Mouse (Mus musculus): ENCODE results near the gene Zfp831. TPM values are rescaled to one million over a fixed set of nuclear protein-coding genes. Genes with fewer than 3 reads are reported as not detected.

Zfp831 gene
- polyA plus RNA-seq, 1 experiment from 2014 or later, result 0.03 TPM

DNA sequence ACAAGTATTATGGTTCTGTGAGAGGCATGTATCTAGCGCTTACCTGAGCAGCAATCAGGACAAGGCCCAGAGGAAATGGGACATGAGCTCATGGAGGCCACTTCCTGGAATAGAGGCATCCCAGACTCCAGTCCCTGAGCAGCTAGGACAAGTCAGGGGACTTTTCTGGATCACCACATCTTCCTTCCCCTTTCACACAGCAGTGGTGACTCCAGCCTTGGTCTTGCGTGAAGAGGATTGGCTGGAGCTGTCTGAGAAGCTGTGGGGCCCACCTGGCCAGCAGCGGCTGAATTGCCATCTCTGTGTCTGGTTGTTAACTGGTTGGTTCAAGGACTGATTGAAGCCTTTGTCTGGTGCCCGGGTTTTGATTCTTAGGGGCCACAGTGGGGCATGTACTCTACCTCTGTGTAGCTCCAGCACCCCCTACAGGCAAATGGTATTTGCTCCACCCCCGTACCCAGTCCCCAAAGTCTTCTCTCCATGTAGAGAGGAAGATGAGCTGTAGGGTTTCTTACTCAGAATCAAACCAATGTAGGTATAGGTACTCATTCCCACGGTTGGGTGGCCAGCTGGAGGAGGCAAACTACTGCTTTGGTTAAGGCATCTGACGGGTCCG, 15.0 kb downstream of the Zfp831 start:
- no peaks in the 10 kb centered on the region for H3K36me3 ChIP-seq
- H3K4me1 ChIP-seq, result peaks cover 11% of the 10 kb centered on the region; the same call in 1 of the 2 replicates
- H3K9ac ChIP-seq, result no peak overlapping the region
- WGBS, result 77% methylated on average over 8 of the region's 8 CpGs
- H3K27me3 ChIP-seq, result no peaks in the 10 kb centered on the region
- H3K9me3 ChIP-seq, result no peaks in the 10 kb centered on the region
- no peak for ATAC-seq (ENCODE audit: low FRiP score, low read depth)
- H3K4me2 ChIP-seq (replicated peaks), result no peak overlapping the region
- H3K4me3 ChIP-seq, result no peak overlapping the region
- no peak overlapping the region for H3K27ac ChIP-seq

- no peak overlapping the region for H3K9ac ChIP-seq
- no peaks in the 10 kb centered on the region for H3K27me3 ChIP-seq
- no peak overlapping the region for H3K4me3 ChIP-seq
- no peak overlapping the region for H3K4me2 ChIP-seq (replicated peaks)
- no peaks in the 10 kb centered on the region for H3K9me3 ChIP-seq
- no peaks in the 10 kb centered on the region for H3K36me3 ChIP-seq
- WGBS, result 77% methylated on average over 4 of the region's 4 CpGs
- no peak overlapping the region for H3K27ac ChIP-seq
- H3K4me1 ChIP-seq, result peaks cover 11% of the 10 kb centered on the region; the same call in 1 of the 2 replicates
- ATAC-seq (ENCODE audit: low FRiP score, low read depth), result no peak
Observed at GRCm38 (mm10) chr2:174659874-174660273, 16.5 kb downstream of the Zfp831 start.

- H3K9ac ChIP-seq, result no peak overlapping the region
- no peaks in the 10 kb centered on the region for H3K36me3 ChIP-seq
- no peak overlapping the region for H3K4me2 ChIP-seq (replicated peaks)
- H3K27ac ChIP-seq, result no peak overlapping the region
- H3K27me3 ChIP-seq, result no peaks in the 10 kb centered on the region
- 51% methylated on average over 9 of the region's 9 CpGs for WGBS
- no peak overlapping the region for H3K4me3 ChIP-seq
- no peak for ATAC-seq (ENCODE audit: low FRiP score, low read depth)
- H3K4me1 ChIP-seq, result peaks cover 11% of the 10 kb centered on the region; the same call in 1 of the 2 replicates
- H3K9me3 ChIP-seq, result no peaks in the 10 kb centered on the region
Observed at GRCm38 (mm10) chr2:174660321-174660720, 17.0 kb downstream of the Zfp831 start.

DNA sequence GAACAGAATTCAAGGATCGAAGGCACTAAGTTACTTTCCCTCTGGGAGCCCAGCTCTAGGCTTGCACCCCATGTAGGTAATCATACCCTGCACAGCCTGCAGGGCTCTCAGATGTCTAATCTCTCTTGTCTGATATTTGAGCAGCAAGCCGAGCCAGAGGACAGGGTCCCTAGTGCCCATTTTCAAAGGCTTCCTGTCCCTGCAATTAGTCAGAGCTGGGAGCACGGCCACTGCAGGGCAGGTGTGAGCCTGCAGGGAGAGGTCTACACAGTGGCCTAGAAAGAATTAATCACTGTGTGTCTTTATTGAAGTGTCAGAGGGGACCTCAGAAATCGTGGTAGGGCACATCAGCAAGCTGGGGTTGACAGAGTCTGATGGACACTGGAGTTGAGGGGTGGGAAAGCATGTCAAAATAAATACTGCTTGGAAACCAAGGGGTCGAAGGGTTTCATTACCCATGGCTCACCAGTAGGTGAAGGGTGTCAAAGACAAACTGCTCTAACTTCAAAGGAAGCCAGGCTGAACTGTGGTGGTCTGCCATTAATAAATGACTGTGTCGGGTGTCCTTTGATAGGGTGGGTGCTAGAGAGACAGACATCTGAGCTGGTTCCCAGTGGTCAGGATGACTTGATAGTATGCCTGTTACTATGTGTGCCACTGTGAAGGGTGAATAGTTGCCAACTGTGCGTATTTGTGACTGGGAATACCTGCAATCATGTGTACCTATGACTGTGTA, 18.3 kb downstream of the Zfp831 start:
- H3K9me3 ChIP-seq, result no peaks in the 10 kb centered on the region
- H3K4me2 ChIP-seq (replicated peaks), result no peak overlapping the region
- H3K9ac ChIP-seq, result no peak overlapping the region
- H3K27me3 ChIP-seq, result no peaks in the 10 kb centered on the region
- ATAC-seq (ENCODE audit: low FRiP score, low read depth), result no peak
- no peaks in the 10 kb centered on the region for H3K36me3 ChIP-seq
- no peak overlapping the region for H3K27ac ChIP-seq
- WGBS, result 17% methylated on average over 7 of the region's 7 CpGs
- H3K4me1 ChIP-seq, result peaks cover 11% of the 10 kb centered on the region; the same call in 1 of the 2 replicates
- H3K4me3 ChIP-seq, result no peak overlapping the region

GRCm38 (mm10) chr2:174662593-174662992, 19.3 kb downstream of the Zfp831 start:
- H3K9me3 ChIP-seq, result no peaks in the 10 kb centered on the region
- WGBS, result 70% methylated on average over 1 of the region's 1 CpGs

DNA sequence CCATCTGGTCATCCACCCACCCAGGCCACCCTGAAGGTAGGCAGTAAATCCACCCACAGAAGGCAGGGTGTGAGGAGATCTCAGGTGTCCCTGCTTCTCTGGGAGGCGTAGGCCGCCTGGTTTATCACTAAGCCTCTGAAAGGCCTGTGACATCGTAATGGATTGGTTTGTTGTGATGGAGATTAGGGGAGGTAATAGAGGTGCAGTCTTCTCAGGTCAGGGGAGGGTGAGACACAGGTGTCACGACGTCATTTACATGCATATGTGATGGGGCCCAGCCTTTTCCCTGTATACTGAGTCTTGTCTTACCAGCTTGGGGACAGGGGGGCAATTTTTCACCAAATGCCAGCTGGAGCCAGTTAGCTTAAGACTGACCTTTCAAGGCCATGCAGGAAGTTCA, 22.1 kb downstream of the Zfp831 start:
- no peak overlapping the region for H3K9ac ChIP-seq
- H3K4me3 ChIP-seq, result no peak overlapping the region
- WGBS, result 24% methylated on average over 5 of the region's 5 CpGs
- ATAC-seq (ENCODE audit: low FRiP score, low read depth), result no peak
- H3K4me1 ChIP-seq, result peaks cover 7% of the 10 kb centered on the region; the same call in 1 of the 2 replicates
- H3K4me2 ChIP-seq (replicated peaks), result no peak overlapping the region
- no peaks in the 10 kb centered on the region for H3K9me3 ChIP-seq
- H3K27me3 ChIP-seq, result peaks cover 1% of the 10 kb centered on the region; the same call in 1 of the 2 replicates
- H3K36me3 ChIP-seq, result no peaks in the 10 kb centered on the region
- no peak overlapping the region for H3K27ac ChIP-seq

More at GRCm38 (mm10) chr2:174662593-174662992, 19.3 kb downstream of the Zfp831 start:
- Histone ChIP-seq H3K27me3 (no peaks in the 10 kb centered on the region), H3K4me3 (no peak overlapping the region), H3K4me1 (peaks cover 11% of the 10 kb centered on the region; the same call in 1 of the 2 replicates), H3K36me3 (no peaks in the 10 kb centered on the region), H3K9ac (no peak overlapping the region), H3K27ac (no peak overlapping the region), H3K4me2 (replicated peaks) (no peak overlapping the region)
- ATAC-seq (ENCODE audit: low FRiP score, low read depth), result no peak

DNA sequence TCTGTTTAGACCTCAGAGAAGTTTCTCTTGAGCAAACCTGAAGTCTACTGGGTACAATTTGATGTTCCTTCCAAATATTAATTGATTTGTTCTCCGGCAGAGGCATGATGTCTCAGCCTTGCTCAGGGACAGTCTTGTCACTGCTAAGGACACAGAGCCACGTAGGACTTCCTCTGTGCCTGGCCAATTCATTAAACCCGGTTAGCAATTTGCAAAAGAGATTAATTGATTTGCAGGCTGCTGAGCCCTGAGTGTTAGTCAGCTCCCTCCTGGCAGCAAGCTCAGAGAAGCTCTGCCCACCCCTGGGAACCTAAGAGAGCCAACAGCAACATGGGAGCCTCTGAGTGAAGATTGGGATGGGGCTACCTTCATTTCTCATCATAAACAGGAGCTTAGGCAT, 25.5 kb downstream of the Zfp831 start:
- no peak overlapping the region for H3K4me2 ChIP-seq (replicated peaks)
- no peak overlapping the region for H3K9ac ChIP-seq
- H3K4me3 ChIP-seq, result no peak overlapping the region
- H3K27me3 ChIP-seq, result peaks cover 22% of the 10 kb centered on the region
- WGBS, result 49% methylated on average over 3 of the region's 3 CpGs
- no peak overlapping the region for H3K27ac ChIP-seq
- no peaks in the 10 kb centered on the region for H3K36me3 ChIP-seq
- H3K9me3 ChIP-seq, result no peaks in the 10 kb centered on the region
- ATAC-seq (ENCODE audit: low FRiP score, low read depth), result no peak
- peaks cover 20% of the 10 kb centered on the region for H3K4me1 ChIP-seq

GRCm38 (mm10) chr2:174672506-174673190, 29.3 kb downstream of the Zfp831 start:
- WGBS, result 26% methylated on average over 11 of the region's 11 CpGs
- H3K4me3 ChIP-seq, result peak overlapping the region; percentile 45; the same call in 1 of the 2 replicates
- no peak for ATAC-seq (ENCODE audit: low FRiP score, low read depth)

DNA sequence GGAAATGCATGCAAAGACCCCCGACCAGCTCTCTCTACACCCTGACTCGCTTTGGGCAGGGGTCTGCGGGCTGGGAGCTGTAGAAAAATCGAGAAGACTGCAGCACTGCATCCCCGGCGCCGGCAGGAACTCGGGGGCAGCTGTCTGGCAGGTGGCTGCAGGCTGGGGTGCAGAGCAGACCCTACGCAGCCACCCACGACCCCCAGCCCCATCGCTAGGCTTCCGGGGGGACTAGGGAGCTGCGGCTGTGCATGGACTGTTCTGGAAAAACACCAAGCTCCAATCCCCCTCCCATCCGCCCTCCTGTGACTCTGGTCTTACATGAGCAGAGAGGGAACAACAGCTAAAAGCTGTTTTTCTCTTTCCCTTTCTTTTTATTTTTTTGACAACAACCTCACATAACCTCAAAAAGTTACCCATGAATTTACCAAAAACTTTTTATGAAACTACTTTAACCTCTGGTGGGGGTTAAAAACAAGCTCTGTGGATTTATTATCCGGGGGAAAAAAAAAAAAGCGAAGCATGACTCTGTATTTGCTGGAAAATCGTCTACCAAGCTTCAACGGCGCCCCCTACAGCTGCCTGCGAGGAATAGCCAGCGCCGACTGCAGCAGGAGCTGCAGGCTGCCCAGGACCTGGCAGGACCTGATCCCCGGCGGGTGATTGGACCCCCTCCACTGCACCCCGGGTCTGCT, 30.4 kb downstream of the Zfp831 start:
- Histone ChIP-seq H3K9me3 (no peaks in the 10 kb centered on the region), H3K4me1 (peaks cover 26% of the 10 kb centered on the region), H3K9ac (peak overlapping the region; percentile 72), H3K27ac (peak overlapping the region; percentile 66; the same call in 1 of the 2 replicates), H3K4me3 (peak overlapping the region; percentile 45), H3K27me3 (peaks cover 22% of the 10 kb centered on the region), H3K36me3 (no peaks in the 10 kb centered on the region), H3K4me2 (replicated peaks) (peak overlapping the region; percentile 92)
- WGBS, result under 1% methylated on average over 25 of the region's 25 CpGs
- ATAC-seq (ENCODE audit: low FRiP score, low read depth), result peak; percentile 84

More at GRCm38 (mm10) chr2:174672506-174673190, 29.3 kb downstream of the Zfp831 start:
- peaks cover 26% of the 10 kb centered on the region for H3K4me1 ChIP-seq
- no peak overlapping the region for H3K9ac ChIP-seq
- no peaks in the 10 kb centered on the region for H3K9me3 ChIP-seq
- H3K27me3 ChIP-seq, result peaks cover 22% of the 10 kb centered on the region
- peak overlapping the region; percentile 92 for H3K4me2 ChIP-seq (replicated peaks)
- no peak overlapping the region for H3K27ac ChIP-seq
- no peaks in the 10 kb centered on the region for H3K36me3 ChIP-seq

DNA sequence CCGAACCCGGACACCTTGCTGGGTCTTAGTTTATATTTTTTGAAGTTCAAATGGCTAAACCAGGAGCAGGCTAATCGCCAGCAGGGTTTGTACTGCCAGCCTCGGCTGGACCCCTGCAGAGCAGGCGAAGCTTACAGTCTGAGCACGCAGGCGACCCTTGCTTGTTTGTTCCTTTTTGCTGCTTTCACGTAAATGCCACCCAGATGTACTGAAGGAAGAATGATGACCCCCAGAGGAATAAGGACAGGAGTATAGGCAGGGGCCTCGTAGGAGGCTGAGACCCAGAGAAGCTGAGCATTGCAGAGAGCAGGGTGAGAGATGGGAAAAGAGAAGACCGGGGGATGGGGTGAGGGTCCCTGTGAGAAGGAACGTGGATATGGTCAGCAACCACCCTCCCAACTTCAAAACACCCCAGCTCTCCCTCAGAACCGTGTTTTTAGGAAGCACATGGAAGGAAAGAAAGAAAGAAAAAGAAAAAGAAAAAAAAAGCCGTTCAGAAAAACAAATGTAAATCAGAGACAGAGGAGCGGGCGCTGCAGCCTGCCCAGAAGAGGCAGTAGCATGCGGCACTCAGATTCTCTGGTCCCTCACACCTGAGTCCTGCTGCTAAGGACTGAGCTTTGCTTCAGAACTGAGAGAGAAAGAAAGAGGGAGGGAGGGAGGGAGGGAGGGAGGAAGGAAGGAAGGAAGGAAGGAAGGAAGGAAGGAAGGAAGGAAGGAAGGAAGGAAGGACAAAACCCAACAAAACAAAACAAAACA, 31.1 kb downstream of the Zfp831 start:
- Histone ChIP-seq H3K27ac (peak overlapping the region; percentile 33; the same call in 1 of the 2 replicates), H3K27me3 (peaks cover 22% of the 10 kb centered on the region), H3K4me1 (peaks cover 26% of the 10 kb centered on the region), H3K9ac (peak overlapping the region; percentile 67), H3K4me3 (peak overlapping the region; percentile 45), H3K9me3 (no peaks in the 10 kb centered on the region), H3K4me2 (replicated peaks) (peak overlapping the region; percentile 92), H3K36me3 (no peaks in the 10 kb centered on the region)
- 3% methylated on average over 16 of the region's 16 CpGs for WGBS
- peak; percentile 51 for ATAC-seq (ENCODE audit: low FRiP score, low read depth)

DNA sequence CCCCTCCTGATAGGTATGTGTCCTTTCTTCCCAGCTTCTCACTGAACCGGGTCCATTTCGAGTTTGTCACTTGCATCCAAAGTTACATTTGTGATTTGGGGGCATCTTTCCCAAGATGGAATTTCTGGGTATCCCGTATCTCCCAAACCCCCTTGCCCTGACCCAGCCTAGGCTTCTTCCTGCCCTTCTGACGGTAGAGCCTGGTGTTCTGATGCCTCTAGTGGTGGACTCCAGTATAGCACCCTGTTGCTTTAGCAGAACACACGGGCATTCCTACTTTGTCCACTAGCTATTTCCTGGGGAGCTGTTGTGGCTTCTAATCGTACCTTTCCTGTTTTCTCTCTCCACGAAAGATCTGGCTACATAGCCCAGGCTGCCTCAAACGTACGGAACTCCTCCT, 32.3 kb downstream of the Zfp831 start:
- H3K9ac ChIP-seq, result no peak overlapping the region
- H3K4me1 ChIP-seq, result peaks cover 26% of the 10 kb centered on the region
- H3K4me2 ChIP-seq (replicated peaks), result no peak overlapping the region
- H3K36me3 ChIP-seq, result no peaks in the 10 kb centered on the region
- 19% methylated on average over 9 of the region's 9 CpGs for WGBS
- no peak overlapping the region for H3K4me3 ChIP-seq
- no peak overlapping the region for H3K27ac ChIP-seq
- H3K27me3 ChIP-seq, result peaks cover 18% of the 10 kb centered on the region
- peak; percentile 35; the same call in 1 of the 2 replicates for ATAC-seq (ENCODE audit: low FRiP score, low read depth)
- no peaks in the 10 kb centered on the region for H3K9me3 ChIP-seq
